In the genomic region with DNA sequence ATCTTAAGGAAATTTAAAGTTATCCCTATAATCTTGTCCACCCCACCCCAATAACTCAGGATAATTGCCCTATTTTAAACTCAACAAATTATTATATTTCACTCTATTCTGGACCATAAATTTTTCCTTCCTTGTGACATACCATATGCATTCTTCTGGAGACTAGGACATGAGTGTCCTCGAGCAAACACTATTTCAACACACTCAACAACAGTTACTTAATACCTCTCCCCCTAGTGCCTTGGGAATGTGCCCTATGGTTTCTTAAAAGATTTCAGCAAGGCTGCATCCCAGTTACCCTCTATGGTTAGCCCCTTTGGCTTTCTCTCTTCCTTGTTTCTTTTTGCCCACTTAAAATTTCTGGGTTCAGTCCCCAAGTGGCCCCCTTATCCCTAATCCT, we compare ENCODE assay signal across 26 mouse cellular contexts. TPM values are rescaled to one million over a fixed set of nuclear protein-coding genes. Genes with fewer than 3 reads are reported as not detected.
DNase-seq lines count a peak whose midpoint lies in the region; ATAC-seq and TF ChIP-seq lines count a peak whose summit lies in the region.
"Had no signal": no experiment of that assay in that cellular context is flagged by ENCODE, and none has a peak within 500 bp of the region (broad histone marks: within the 10 kb centered on the region; RNA-seq: fewer than 3 reads in every experiment).

No protein-coding gene starts in this region.

- peak; percentile 28; the same call in 1 of the 2 replicates for TF ChIP-seq EP300 in lung, postnatal 0 days (IDR thresholded peaks at IDR 0.05)

- peak; percentile 76 for ATAC-seq in lung, postnatal 0 days
- ATAC-seq in megakaryocyte progenitor cell, adult 5-6 weeks (replicated peaks; ENCODE audit: poor library complexity) = 0 out of 2 replicates have a peak, but pooled peaks have one; percentile 30
- ATAC-seq: activated CD4-positive, CD25-positive, alpha-beta regulatory T cell, adult 4 months; forebrain, embryonic 13.5 days; forebrain, embryonic 15.5 days; forebrain, postnatal 0 days; Patski had no signal

- no peaks in the 10 kb centered on the region for H3K27me3 ChIP-seq in lung, postnatal 0 days (replicated peaks; ENCODE audit: insufficient read depth, low read length)
- H3K27me3 ChIP-seq: embryonic facial prominence, embryonic 13.5 days; embryonic facial prominence, embryonic 15.5 days; forebrain, embryonic 13.5 days; forebrain, embryonic 15.5 days had no signal

- no peak overlapping the region for H3K4me3 ChIP-seq in lung, postnatal 0 days (ENCODE audit: low read depth, low read length)
- H3K4me3 ChIP-seq in gastrocnemius, adult 2 months = no peak overlapping the region
- H3K4me3 ChIP-seq: embryonic facial prominence, embryonic 13.5 days; embryonic facial prominence, embryonic 15.5 days; erythroblast, embryonic 14.5 days; forebrain, embryonic 13.5 days; forebrain, embryonic 15.5 days had no signal

- no peak overlapping the region for H3K9ac ChIP-seq in lung, postnatal 0 days (replicated peaks; ENCODE audit: low read depth)
- H3K9ac ChIP-seq: embryonic facial prominence, embryonic 13.5 days; embryonic facial prominence, embryonic 15.5 days; forebrain, embryonic 13.5 days; forebrain, embryonic 15.5 days; forebrain, postnatal 0 days had no signal

- WGBS in lung, postnatal 0 days = 29% methylated on average over 1 of the region's 1 CpGs

- no peak for TF ChIP-seq CTCF in lung, postnatal 0 days (IDR thresholded peaks at IDR 0.05)
- TF ChIP-seq CTCF in gastrocnemius, adult 2 months (IDR thresholded peaks at IDR 0.05) = no peak

- H3K9me3 ChIP-seq in lung, postnatal 0 days (ENCODE audit: low read length) = no peaks in the 10 kb centered on the region
- H3K9me3 ChIP-seq: embryonic facial prominence, embryonic 13.5 days; embryonic facial prominence, embryonic 15.5 days; forebrain, embryonic 13.5 days; forebrain, embryonic 15.5 days had no signal

- DNase-seq in lung, postnatal 0 days (ENCODE audit: low spot score) = peak; percentile 75
- DNase-seq in lung, postnatal 25 days (ENCODE audit: low spot score) = no peak
- peak; percentile 28 for DNase-seq in NIH3T3 (ENCODE audit: low read depth)
- peak; percentile 47 for DNase-seq in adipocyte (ENCODE audit: low spot score)
- no peak for DNase-seq in gastrocnemius, adult 2 months
- DNase-seq in gastrocnemius, postnatal 14 days = no peak
- DNase-seq: adrenal gland, adult 2 months; adrenal gland, postnatal 10 days; adrenal gland, postnatal 25 days; cerebellum, adult 11 months; cerebellum, adult 18-20 months; cerebellum, adult 8-10 months; cerebellum, adult 9-11 months; cerebellum, postnatal 14 days; cerebellum, postnatal 36 days; embryo, embryonic 11 days; forebrain, postnatal 0 days had no signal

- H3K4me2 ChIP-seq in lung, postnatal 0 days (replicated peaks; ENCODE audit: low read depth, low read length) = no peak overlapping the region
- H3K4me2 ChIP-seq: embryonic facial prominence, embryonic 13.5 days; embryonic facial prominence, embryonic 15.5 days; forebrain, embryonic 13.5 days; forebrain, embryonic 15.5 days had no signal

- no peak overlapping the region for H3K27ac ChIP-seq in lung, postnatal 0 days (ENCODE audit: low read length)
- no peak overlapping the region for H3K27ac ChIP-seq in gastrocnemius, adult 2 months
- H3K27ac ChIP-seq: embryonic facial prominence, embryonic 13.5 days; embryonic facial prominence, embryonic 15.5 days; forebrain, embryonic 13.5 days; forebrain, embryonic 15.5 days had no signal

- H3K36me3 ChIP-seq in lung, postnatal 0 days (ENCODE audit: insufficient read depth, low read length) = no peaks in the 10 kb centered on the region
- H3K36me3 ChIP-seq: embryonic facial prominence, embryonic 13.5 days; embryonic facial prominence, embryonic 15.5 days; forebrain, embryonic 15.5 days had no signal

- intact Hi-C loops in gastrocnemius, adult 2 months (cut with DNase I) = no loop called here
- intact Hi-C loops in gastrocnemius, postnatal 14 days (cut with DNase I; ENCODE audit: low total_unique reads) = no loop called here

- no peaks in the 10 kb centered on the region for H3K4me1 ChIP-seq in lung, postnatal 0 days (ENCODE audit: insufficient read depth, low read depth, low read length)
- H3K4me1 ChIP-seq: embryonic facial prominence, embryonic 13.5 days; embryonic facial prominence, embryonic 15.5 days had no signal

RNA-seq across cellular contexts. Expression of a gene that starts 6.3 kb away (rescaled TPM):
- polyA plus RNA-seq in lung, postnatal 0 days (2015; fragmentation: Nextera tagmentation; extraction: Ambion mirVana) = 34.3 and 34.6 TPM in 2 replicates
- 29.3 and 32.5 TPM in 2 replicates for total RNA-seq in megakaryocyte progenitor cell, adult 5-6 weeks (2015)
- total RNA-seq in megakaryocyte progenitor cell, adult 5-6 weeks (2017) = 30.2 and 42.7 TPM in 2 replicates
- 10 to 100 TPM; 17.9 to 19.6 TPM for total RNA-seq in gastrocnemius, adult 2 months (2021)
- 10 to 100 TPM; 16.5 to 21.1 TPM for total RNA-seq in gastrocnemius, postnatal 14 days (2021)

RNA-seq across cellular contexts. Expression of a gene that starts 43.7 kb away (rescaled TPM):
- 76.5 and 86.9 TPM in 2 replicates for polyA plus RNA-seq in lung, postnatal 0 days (2015; fragmentation: Nextera tagmentation; extraction: Ambion mirVana)
- total RNA-seq in megakaryocyte progenitor cell, adult 5-6 weeks (2015) = 79.9 and 87.4 TPM in 2 replicates
- total RNA-seq in megakaryocyte progenitor cell, adult 5-6 weeks (2017) = 38.5 and 41.9 TPM in 2 replicates
- 100 to 1,000 TPM; 179 to 280 TPM for total RNA-seq in gastrocnemius, adult 2 months (2021)
- total RNA-seq in gastrocnemius, postnatal 14 days (2021) = 100 to 1,000 TPM in 1 of 2 experiments, 10 to 100 TPM in 1; 85.1 to 132 TPM
- total RNA-seq: MEL had no signal

Comparison
In these comparisons a context has a peak if more than half of its experiments do, and no peak if none do; other contexts are left out.
1. DNase-seq: peak in lung, postnatal 0 days (single experiment), NIH3T3 (single experiment) and adipocyte (single experiment); none in lung, postnatal 25 days (single experiment), gastrocnemius, adult 2 months (single experiment) and gastrocnemius, postnatal 14 days (single experiment).